Mouse (Mus musculus): ENCODE measurements around the gene Lyrm9. TPM values are rescaled to one million over a fixed set of nuclear protein-coding genes. Genes with fewer than 3 reads are reported as not detected.

Lyrm9 gene
- polyA plus RNA-seq, 1 experiment from 2014 or later: 15.2 TPM

DNA sequence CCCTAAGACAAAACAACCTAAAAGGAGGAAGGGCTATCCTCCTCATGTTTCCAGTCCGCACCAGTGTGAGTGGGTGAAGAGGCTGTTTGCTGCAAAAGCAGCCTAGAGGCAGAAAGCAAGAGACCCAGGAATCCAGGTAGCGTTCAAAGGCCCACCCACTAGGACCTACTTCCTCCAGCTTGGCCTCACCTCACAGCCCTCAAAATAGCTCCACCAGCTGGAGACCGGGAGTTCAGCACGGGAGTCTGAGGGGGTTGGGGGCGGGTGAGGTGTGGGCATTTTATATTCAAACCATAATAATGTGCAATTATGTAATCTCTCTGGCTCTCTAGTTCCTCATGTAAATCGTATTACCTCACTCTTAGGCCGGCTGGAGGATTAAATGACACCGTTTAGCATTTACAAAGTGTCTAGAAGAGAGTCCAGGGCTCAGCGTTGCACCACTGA, 20.7 kb upstream of the Lyrm9 start:
- no peak overlapping the region for H3K27ac ChIP-seq (replicated peaks; ENCODE audit: low read depth, low read length)
- WGBS: 56% methylated on average over 9 of the region's 9 CpGs
- ATAC-seq (ENCODE audit: insufficient number of reproducible peaks, low FRiP score, low TSS enrichment, low read depth) (no peak), DNase-seq (ENCODE audit: low spot score) (no peak)
- H3K36me3 ChIP-seq (ENCODE audit: control insufficient read depth, insufficient read depth, low read length): no peaks in the 10 kb centered on the region
- H3K4me2 ChIP-seq (ENCODE audit: low read depth, severe bottlenecking): no peak overlapping the region
- no peaks in the 10 kb centered on the region for H3K9me3 ChIP-seq (ENCODE audit: control insufficient read depth, low read length)
- H3K4me3 ChIP-seq (ENCODE audit: low read depth, low read length): no peak overlapping the region
- no peak overlapping the region for H3K9ac ChIP-seq (ENCODE audit: low read length)
- H3K4me1 ChIP-seq (ENCODE audit: control insufficient read depth, insufficient read depth, low read length): no peaks in the 10 kb centered on the region
- H3K27me3 ChIP-seq (ENCODE audit: control insufficient read depth, insufficient read depth, low read length): no peaks in the 10 kb centered on the region

DNA sequence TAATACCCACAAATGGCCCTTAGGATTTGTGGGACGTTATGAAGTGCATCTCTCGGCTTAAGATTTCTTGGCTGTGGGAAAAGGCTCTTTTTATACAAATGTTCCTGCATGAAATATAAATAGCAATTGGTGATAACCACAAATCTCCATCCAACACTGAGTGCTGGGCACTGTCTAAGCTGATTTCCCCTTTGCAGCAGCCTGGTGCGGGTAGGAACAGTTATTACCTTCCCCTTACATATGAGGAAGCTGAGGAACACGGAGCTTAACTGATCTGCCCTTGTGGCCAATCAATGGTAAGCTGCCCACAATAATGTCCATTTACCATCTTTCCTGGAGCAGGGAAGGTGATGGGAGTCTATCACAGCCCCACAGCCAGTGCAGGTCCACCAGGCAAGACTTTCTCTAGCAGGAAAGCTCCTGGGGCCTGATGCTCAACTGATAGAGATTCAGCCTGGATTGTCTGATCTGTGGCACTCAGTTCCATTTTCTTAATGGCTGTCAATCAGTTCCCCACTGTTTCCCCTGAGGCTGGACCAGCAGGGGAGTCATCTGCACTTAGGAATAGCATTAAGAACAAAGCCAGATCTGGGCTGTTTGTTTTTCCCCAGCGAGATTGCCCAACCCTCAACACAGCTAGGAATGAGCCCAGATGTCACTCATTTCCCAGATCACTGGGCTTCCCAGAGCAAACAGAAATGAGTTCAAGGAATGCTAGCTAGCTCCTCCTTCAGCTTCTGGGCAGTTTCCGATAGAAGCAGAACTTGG, 18.9 kb upstream of the Lyrm9 start:
- Histone ChIP-seq H3K27me3 (ENCODE audit: control insufficient read depth, insufficient read depth, low read length) (no peaks in the 10 kb centered on the region), H3K36me3 (ENCODE audit: control insufficient read depth, insufficient read depth, low read length) (no peaks in the 10 kb centered on the region), H3K27ac (replicated peaks; ENCODE audit: low read depth, low read length) (no peak overlapping the region), H3K4me2 (ENCODE audit: low read depth, severe bottlenecking) (no peak overlapping the region), H3K4me3 (ENCODE audit: low read depth, low read length) (no peak overlapping the region), H3K9me3 (ENCODE audit: control insufficient read depth, low read length) (no peaks in the 10 kb centered on the region), H3K4me1 (ENCODE audit: control insufficient read depth, insufficient read depth, low read length) (no peaks in the 10 kb centered on the region), H3K9ac (ENCODE audit: low read length) (no peak overlapping the region)
- DNase-seq (ENCODE audit: low spot score): no peak
- 57% methylated on average over 6 of the region's 6 CpGs for WGBS
- no peak for ATAC-seq (ENCODE audit: insufficient number of reproducible peaks, low FRiP score, low TSS enrichment, low read depth)

DNA sequence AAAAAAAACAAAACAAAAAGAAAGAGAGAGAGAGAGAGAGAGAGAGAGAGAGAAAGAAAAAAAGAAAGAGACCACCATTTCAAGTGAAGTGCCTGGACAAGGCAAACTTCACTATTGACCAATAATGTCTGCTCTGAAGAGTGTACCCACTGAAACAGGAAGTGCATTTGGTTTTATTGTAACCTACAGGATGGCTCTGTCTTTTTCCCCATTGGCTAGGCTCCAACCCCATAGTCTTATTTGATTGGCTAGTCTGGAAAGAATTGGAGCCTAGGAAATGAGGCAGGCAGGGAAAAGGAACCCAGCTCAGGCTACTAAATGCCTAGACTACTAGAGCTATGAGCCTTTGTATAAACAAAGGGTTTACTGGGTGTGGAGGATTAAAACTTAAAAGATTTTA, 17.0 kb upstream of the Lyrm9 start:
- no peak overlapping the region for H3K9ac ChIP-seq (ENCODE audit: low read length)
- no peak overlapping the region for H3K4me2 ChIP-seq (ENCODE audit: low read depth, severe bottlenecking)
- ATAC-seq (ENCODE audit: insufficient number of reproducible peaks, low FRiP score, low TSS enrichment, low read depth) (no peak), DNase-seq (ENCODE audit: low spot score) (no peak)
- no peak overlapping the region for H3K27ac ChIP-seq (replicated peaks; ENCODE audit: low read depth, low read length)
- H3K4me3 ChIP-seq (ENCODE audit: low read depth, low read length): no peak overlapping the region
- no peaks in the 10 kb centered on the region for H3K4me1 ChIP-seq (ENCODE audit: control insufficient read depth, insufficient read depth, low read length)
- H3K27me3 ChIP-seq (ENCODE audit: control insufficient read depth, insufficient read depth, low read length): no peaks in the 10 kb centered on the region
- no peaks in the 10 kb centered on the region for H3K36me3 ChIP-seq (ENCODE audit: control insufficient read depth, insufficient read depth, low read length)
- H3K9me3 ChIP-seq (ENCODE audit: control insufficient read depth, low read length): no peaks in the 10 kb centered on the region

DNA sequence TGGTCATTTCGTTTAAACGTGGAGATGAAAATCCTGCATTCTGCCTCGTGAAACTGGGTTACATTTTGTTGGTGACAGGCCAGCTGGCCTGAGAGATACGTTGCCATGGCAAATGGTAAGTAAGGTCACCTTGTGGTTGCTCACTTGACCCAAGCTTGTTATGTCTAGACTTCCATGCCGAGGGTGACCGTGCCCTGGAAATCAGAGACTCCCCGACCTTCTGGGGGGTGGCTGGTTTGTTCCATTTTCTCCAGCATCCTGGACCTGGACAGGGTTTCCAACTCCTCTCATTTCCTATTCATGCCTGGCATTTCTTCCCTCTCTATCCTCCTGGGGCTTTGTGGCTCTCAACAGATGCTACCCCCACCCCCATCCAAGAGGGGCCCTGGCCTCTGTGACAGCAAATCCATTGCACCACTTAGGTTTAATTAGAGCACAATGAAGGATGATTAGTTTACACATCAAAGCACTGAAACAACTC, 11.9 kb upstream of the Lyrm9 start:
- no peak for ATAC-seq (ENCODE audit: insufficient number of reproducible peaks, low FRiP score, low TSS enrichment, low read depth)
- H3K36me3 ChIP-seq (ENCODE audit: control insufficient read depth, insufficient read depth, low read length): no peaks in the 10 kb centered on the region
- no peak overlapping the region for H3K27ac ChIP-seq (replicated peaks; ENCODE audit: low read depth, low read length)
- DNase-seq (ENCODE audit: low spot score): no peak
- H3K4me2 ChIP-seq (ENCODE audit: low read depth, severe bottlenecking): no peak overlapping the region
- H3K27me3 ChIP-seq (ENCODE audit: control insufficient read depth, insufficient read depth, low read length): no peaks in the 10 kb centered on the region
- no peak overlapping the region for H3K4me3 ChIP-seq (ENCODE audit: low read depth, low read length)
- H3K9ac ChIP-seq (ENCODE audit: low read length): no peak overlapping the region
- 53% methylated on average over 7 of the region's 7 CpGs for WGBS
- H3K4me1 ChIP-seq (ENCODE audit: control insufficient read depth, insufficient read depth, low read length): 0 out of 2 replicates have a peak, but pooled peaks cover 2% of the 10 kb centered on the region
- no peaks in the 10 kb centered on the region for H3K9me3 ChIP-seq (ENCODE audit: control insufficient read depth, low read length)

DNA sequence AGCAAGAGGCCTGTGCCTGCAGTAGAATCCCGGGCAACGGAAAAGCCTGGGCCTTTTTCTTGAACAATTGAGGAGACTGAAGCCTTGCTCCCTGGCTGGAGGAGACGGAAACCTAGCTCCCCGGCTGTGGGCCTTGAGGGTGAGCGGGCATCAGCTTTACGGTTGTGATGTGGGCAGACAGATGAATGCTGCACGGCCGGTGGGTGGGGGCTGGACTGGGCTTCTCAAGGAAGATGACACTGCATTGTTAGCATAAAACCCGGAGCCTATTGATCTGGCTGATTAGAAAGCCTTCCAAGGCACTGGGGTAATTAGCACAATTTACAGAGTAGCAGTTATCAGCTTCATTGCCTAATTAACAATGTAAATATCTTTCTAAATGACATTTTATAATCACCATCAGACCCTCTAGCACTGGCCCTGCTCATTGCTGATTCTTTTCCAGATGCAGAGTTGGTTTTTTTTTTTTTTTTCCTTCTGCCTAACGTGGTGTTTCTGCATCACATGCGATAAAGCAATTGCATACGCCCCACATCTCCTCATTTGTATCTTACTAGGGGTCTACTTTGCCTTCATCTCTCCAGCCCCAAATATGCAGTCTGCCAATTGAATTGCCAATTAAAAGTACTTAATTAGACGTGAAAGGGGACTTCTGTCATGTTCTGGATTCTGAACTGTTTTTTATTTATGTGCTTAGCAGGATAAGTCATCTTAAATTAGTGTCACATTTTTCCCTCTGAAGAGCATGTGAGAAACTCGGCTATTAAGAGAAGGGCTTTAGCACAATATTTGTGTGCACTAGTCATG, 10.2 kb upstream of the Lyrm9 start:
- no peak overlapping the region for H3K27ac ChIP-seq (replicated peaks; ENCODE audit: low read depth, low read length)
- ATAC-seq (ENCODE audit: insufficient number of reproducible peaks, low FRiP score, low TSS enrichment, low read depth): no peak
- DNase-seq (ENCODE audit: low spot score): no peak
- H3K9ac ChIP-seq (ENCODE audit: low read length): no peak overlapping the region
- H3K36me3 ChIP-seq (ENCODE audit: control insufficient read depth, insufficient read depth, low read length): no peaks in the 10 kb centered on the region
- WGBS: 57% methylated on average over 14 of the region's 14 CpGs
- H3K4me1 ChIP-seq (ENCODE audit: control insufficient read depth, insufficient read depth, low read length): peaks cover 9% of the 10 kb centered on the region
- no peaks in the 10 kb centered on the region for H3K9me3 ChIP-seq (ENCODE audit: control insufficient read depth, low read length)
- no peaks in the 10 kb centered on the region for H3K27me3 ChIP-seq (ENCODE audit: control insufficient read depth, insufficient read depth, low read length)
- no peak overlapping the region for H3K4me3 ChIP-seq (ENCODE audit: low read depth, low read length)
- H3K4me2 ChIP-seq (ENCODE audit: low read depth, severe bottlenecking): no peak overlapping the region

DNA sequence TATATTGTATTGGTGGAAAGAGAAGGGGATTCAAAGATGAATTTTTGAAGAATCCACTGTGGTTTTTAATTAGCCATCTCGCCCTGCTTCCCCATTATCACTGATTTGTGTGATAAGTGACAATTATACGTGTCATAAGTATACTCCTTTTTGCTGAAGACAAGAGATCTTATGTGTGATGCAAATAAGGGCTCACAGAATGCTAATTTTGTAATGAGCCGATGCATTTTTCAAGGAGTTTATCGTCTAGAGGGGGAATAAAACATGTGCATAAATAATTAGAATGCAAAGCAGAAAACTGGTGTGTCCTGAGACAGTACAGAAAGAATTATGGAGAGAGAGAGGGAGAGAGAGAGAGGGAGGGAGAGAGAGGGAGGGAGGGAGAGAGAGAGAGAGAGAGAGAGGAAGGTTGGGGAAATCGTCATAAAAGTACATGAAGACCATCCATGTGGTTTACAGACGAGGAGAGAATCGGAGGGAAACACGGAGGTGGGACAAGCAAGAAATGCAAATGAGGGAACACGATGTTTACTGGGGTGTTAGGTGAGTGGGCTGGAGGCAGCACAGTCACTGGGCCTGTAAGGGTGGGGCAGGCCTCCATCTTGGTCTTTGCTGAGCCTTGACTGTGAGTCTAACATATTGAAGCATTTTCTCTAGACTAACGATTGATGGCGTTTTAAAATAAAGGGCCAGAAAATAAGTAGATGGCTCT, 8.9 kb upstream of the Lyrm9 start:
- H3K36me3 ChIP-seq (ENCODE audit: control insufficient read depth, insufficient read depth, low read length): no peaks in the 10 kb centered on the region
- 76% methylated on average over 11 of the region's 11 CpGs for WGBS
- H3K4me1 ChIP-seq (ENCODE audit: control insufficient read depth, insufficient read depth, low read length): peaks cover 9% of the 10 kb centered on the region
- H3K27ac ChIP-seq (replicated peaks; ENCODE audit: low read depth, low read length): no peak overlapping the region
- H3K9ac ChIP-seq (ENCODE audit: low read length): no peak overlapping the region
- H3K4me2 ChIP-seq (ENCODE audit: low read depth, severe bottlenecking): no peak overlapping the region
- H3K27me3 ChIP-seq (ENCODE audit: control insufficient read depth, insufficient read depth, low read length): no peaks in the 10 kb centered on the region
- no peaks in the 10 kb centered on the region for H3K9me3 ChIP-seq (ENCODE audit: control insufficient read depth, low read length)
- ATAC-seq (ENCODE audit: insufficient number of reproducible peaks, low FRiP score, low TSS enrichment, low read depth) (no peak), DNase-seq (ENCODE audit: low spot score) (no peak)
- no peak overlapping the region for H3K4me3 ChIP-seq (ENCODE audit: low read depth, low read length)

DNA sequence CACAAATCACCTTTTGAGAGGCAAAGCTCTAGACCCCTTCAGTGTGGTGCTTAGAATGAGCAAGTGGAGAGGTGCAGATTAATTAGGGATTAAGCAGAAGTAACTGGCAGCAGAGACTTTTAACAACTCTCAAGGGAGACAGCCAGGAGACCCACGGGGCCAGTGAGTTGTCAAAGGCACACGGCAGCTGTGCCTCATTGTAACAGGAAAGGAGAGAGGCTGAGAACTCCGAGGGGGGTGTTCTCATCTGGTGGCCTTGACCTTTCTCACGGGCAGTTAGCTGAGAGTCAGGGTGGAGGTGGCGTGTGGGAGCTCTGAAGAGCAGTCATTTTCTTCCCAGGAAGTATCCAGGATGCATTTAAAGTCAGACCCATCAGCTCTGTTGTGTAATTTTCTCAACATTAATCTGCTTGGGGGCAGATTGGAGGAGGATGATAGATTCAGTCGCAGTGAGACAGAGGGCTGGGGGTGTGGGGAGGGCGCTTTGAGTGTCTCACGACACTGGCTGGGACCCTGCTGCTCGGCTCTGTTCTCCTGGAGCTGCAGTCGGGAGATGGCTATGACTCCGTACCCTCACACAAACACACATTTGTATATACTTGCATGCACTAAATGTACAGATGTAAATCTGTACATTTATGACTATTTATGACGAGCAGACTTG, 5.9 kb upstream of the Lyrm9 start:
- H3K36me3 ChIP-seq (ENCODE audit: control insufficient read depth, insufficient read depth, low read length): no peaks in the 10 kb centered on the region
- no peaks in the 10 kb centered on the region for H3K27me3 ChIP-seq (ENCODE audit: control insufficient read depth, insufficient read depth, low read length)
- WGBS: 35% methylated on average over 12 of the region's 12 CpGs
- no peak overlapping the region for H3K9ac ChIP-seq (ENCODE audit: low read length)
- no peak overlapping the region for H3K4me3 ChIP-seq (ENCODE audit: low read depth, low read length)
- no peak overlapping the region for H3K4me2 ChIP-seq (ENCODE audit: low read depth, severe bottlenecking)
- H3K4me1 ChIP-seq (ENCODE audit: control insufficient read depth, insufficient read depth, low read length): peaks cover 9% of the 10 kb centered on the region
- H3K27ac ChIP-seq (replicated peaks; ENCODE audit: low read depth, low read length): no peak overlapping the region
- no peaks in the 10 kb centered on the region for H3K9me3 ChIP-seq (ENCODE audit: control insufficient read depth, low read length)
- ATAC-seq (ENCODE audit: insufficient number of reproducible peaks, low FRiP score, low TSS enrichment, low read depth): no peak
- DNase-seq (ENCODE audit: low spot score): no peak

Measured in limb, embryonic 11.5 days (tissue).